Mouse (Mus musculus) neural tube, embryonic 12.5 days (tissue): ENCODE data around the gene Cyp20a1. TPM values are rescaled to one million over a fixed set of nuclear protein-coding genes. Genes with fewer than 3 reads are reported as not detected.

Source experiments
- ATAC-seq: fragments of 200-750 bp; cut with Nextera tagmentation; 2 replicates; pipeline ENCODE4 v1.8.0; 2017; ENCODE audit warnings: low read depth, mild to moderate bottlenecking, moderate TSS enrichment, moderate library complexity; ENCODE audit not compliant: low FRiP score
- H3K27ac ChIP-seq: fragments of 300-500 bp; sonication (generic); 2 replicates; pipeline ENCODE4 v1.5.1; 2016
- H3K27me3 ChIP-seq: fragments of 300-500 bp; sonication (generic); replicated peaks from 2 replicates; pipeline ENCODE4 v1.6.1; 2016; ENCODE audit warnings: mild to moderate bottlenecking
- H3K36me3 ChIP-seq: fragments of 300-500 bp; sonication (generic); 2 replicates; pipeline ENCODE4 v1.6.1; 2016; ENCODE audit warnings: mild to moderate bottlenecking
- H3K4me1 ChIP-seq: fragments of 300-500 bp; sonication (generic); 2 replicates; pipeline ENCODE4 v1.6.1; 2016
- H3K4me2 ChIP-seq: fragments of 300-500 bp; sonication (generic); replicated peaks from 2 replicates; pipeline ENCODE4 v1.6.1; 2016; ENCODE audit warnings: mild to moderate bottlenecking
- H3K4me3 ChIP-seq: fragments of 300-500 bp; sonication (generic); 2 replicates; pipeline ENCODE4 v1.5.1; 2016
- H3K9ac ChIP-seq: fragments of 300-500 bp; sonication (generic); 2 replicates; pipeline ENCODE4 v1.6.1; 2016; ENCODE audit warnings: mild to moderate bottlenecking
- H3K9me3 ChIP-seq: fragments of 300-500 bp; sonication (generic); 2 replicates; pipeline ENCODE4 v1.6.1; 2016; ENCODE audit warnings: mild to moderate bottlenecking
- WGBS: fragments of 180-500 bp; shearing (Covaris S2); methylation state at CpG from one replicate; pipeline ENCODE4 v1.1.7; 2016; 5-methylcytosine and 5-hydroxymethylcytosine counted together
- polyA plus RNA-seq: library from polyadenylated mRNA; unstranded; fragments of >200 nt; fragmentation: Nextera tagmentation; extraction: Ambion mirVana; gene quantifications from 2 replicates; pipeline ENCODE4 v1.2.1, GENCODE M21; 2016

Cyp20a1 gene
- polyA plus RNA-seq, 1 experiment from 2014 or later, result 27.1 TPM

GRCm38 (mm10) chr1:60409168-60409828 lies 66.2 kb downstream of the Cyp20a1 start, which contains the start of gene Abi2:
TSS of gene Abi2 (plus strand) at chr1:60409619.
- WGBS, result under 1% methylated on average over 61 of the region's 69 CpGs
- H3K9ac ChIP-seq, result peak within 1 kb of the TSS; percentile 92
- H3K4me1 ChIP-seq, result peaks cover 5% of the 10 kb centered on the region; the same call in 1 of the 2 replicates
- peak within 1 kb of the TSS; percentile 95 for H3K27ac ChIP-seq
- peak within 1 kb of the TSS; percentile 60 for H3K4me2 ChIP-seq
- peak within 1 kb of the TSS; percentile 88 for H3K4me3 ChIP-seq
- H3K36me3 ChIP-seq, result no peaks in the 10 kb centered on the region
- ATAC-seq, result peak; percentile 96
- no peaks in the 10 kb centered on the region for H3K27me3 ChIP-seq
- H3K9me3 ChIP-seq, result no peaks in the 10 kb centered on the region

- peak overlapping the region; percentile 60 for H3K4me2 ChIP-seq
- H3K27ac ChIP-seq, result peak overlapping the region; percentile 95
- no peaks in the 10 kb centered on the region for H3K36me3 ChIP-seq
- H3K4me3 ChIP-seq, result peak overlapping the region; percentile 88
- peaks cover 5% of the 10 kb centered on the region; the same call in 1 of the 2 replicates for H3K4me1 ChIP-seq
- peak overlapping the region; percentile 92 for H3K9ac ChIP-seq
- H3K27me3 ChIP-seq, result no peaks in the 10 kb centered on the region
- WGBS, result under 1% methylated on average over 53 of the region's 54 CpGs
- ATAC-seq, result peak; percentile 92
- H3K9me3 ChIP-seq, result no peaks in the 10 kb centered on the region
These were observed 67.0 kb downstream of the Cyp20a1 start for GRCm38 (mm10) chr1:60409928-60410817.

- Histone ChIP-seq H3K4me2 (no peak overlapping the region), H3K27me3 (no peaks in the 10 kb centered on the region), H3K9ac (no peak overlapping the region), H3K9me3 (no peaks in the 10 kb centered on the region), H3K4me3 (no peak overlapping the region), H3K4me1 (0 out of 2 replicates have a peak, but pooled peaks cover 1% of the 10 kb centered on the region), H3K27ac (no peak overlapping the region), H3K36me3 (no peaks in the 10 kb centered on the region)
- 77% methylated on average over 3 of the region's 3 CpGs for WGBS
- no peak for ATAC-seq
These were observed 73.6 kb downstream of the Cyp20a1 start for GRCm38 (mm10) chr1:60416724-60417123.

- Histone ChIP-seq H3K27me3 (no peaks in the 10 kb centered on the region), H3K9me3 (no peaks in the 10 kb centered on the region), H3K36me3 (0 out of 2 replicates have a peak, but pooled peaks cover 2% of the 10 kb centered on the region), H3K4me1 (no peaks in the 10 kb centered on the region), H3K27ac (no peak overlapping the region), H3K9ac (no peak overlapping the region), H3K4me3 (no peak overlapping the region), H3K4me2 (no peak overlapping the region)
- no peak for ATAC-seq
- 91% methylated on average over 1 of the region's 1 CpGs for WGBS
These were observed 80.8 kb downstream of the Cyp20a1 start for GRCm38 (mm10) chr1:60423882-60424281.

GRCm38 (mm10) chr1:60428341-60428740 lies 85.2 kb downstream of the Cyp20a1 start:
- no peak overlapping the region for H3K27ac ChIP-seq
- H3K9me3 ChIP-seq, result no peaks in the 10 kb centered on the region
- peaks cover 5% of the 10 kb centered on the region; the same call in 1 of the 2 replicates for H3K4me1 ChIP-seq
- 0 out of 2 replicates have a peak, but pooled peaks cover 2% of the 10 kb centered on the region for H3K36me3 ChIP-seq
- H3K4me2 ChIP-seq, result no peak overlapping the region
- 92% methylated on average over 2 of the region's 2 CpGs for WGBS
- no peaks in the 10 kb centered on the region for H3K27me3 ChIP-seq
- no peak overlapping the region for H3K9ac ChIP-seq
- ATAC-seq, result no peak
- no peak overlapping the region for H3K4me3 ChIP-seq

GRCm38 (mm10) chr1:60428932-60429331 lies 85.8 kb downstream of the Cyp20a1 start:
- H3K27me3 ChIP-seq, result no peaks in the 10 kb centered on the region
- H3K4me3 ChIP-seq, result no peak overlapping the region
- H3K27ac ChIP-seq, result no peak overlapping the region
- H3K9ac ChIP-seq, result no peak overlapping the region
- WGBS, result 72% methylated on average over 2 of the region's 2 CpGs
- ATAC-seq, result no peak
- no peak overlapping the region for H3K4me2 ChIP-seq
- no peaks in the 10 kb centered on the region for H3K9me3 ChIP-seq
- peaks cover 5% of the 10 kb centered on the region; the same call in 1 of the 2 replicates for H3K4me1 ChIP-seq
- H3K36me3 ChIP-seq, result 0 out of 2 replicates have a peak, but pooled peaks cover 2% of the 10 kb centered on the region

- no peak for ATAC-seq
- Histone ChIP-seq H3K4me3 (no peak overlapping the region), H3K9ac (no peak overlapping the region)
These were observed 88.4 kb downstream of the Cyp20a1 start for GRCm38 (mm10) chr1:60431531-60431930.

GRCm38 (mm10) chr1:60432497-60432896 lies 89.4 kb downstream of the Cyp20a1 start:
- Histone ChIP-seq H3K36me3 (peaks cover 2% of the 10 kb centered on the region; the same call in 1 of the 2 replicates), H3K4me2 (no peak overlapping the region), H3K9ac (no peak overlapping the region), H3K4me1 (peaks cover 5% of the 10 kb centered on the region; the same call in 1 of the 2 replicates), H3K27ac (no peak overlapping the region), H3K27me3 (no peaks in the 10 kb centered on the region), H3K9me3 (no peaks in the 10 kb centered on the region), H3K4me3 (no peak overlapping the region)
- no peak for ATAC-seq
- 10% methylated on average over 1 of the region's 1 CpGs for WGBS

More at GRCm38 (mm10) chr1:60431531-60431930, 88.4 kb downstream of the Cyp20a1 start:
- no peaks in the 10 kb centered on the region for H3K27me3 ChIP-seq
- H3K4me1 ChIP-seq, result peaks cover 5% of the 10 kb centered on the region; the same call in 1 of the 2 replicates
- 90% methylated on average over 5 of the region's 5 CpGs for WGBS
- no peak overlapping the region for H3K27ac ChIP-seq
- H3K36me3 ChIP-seq, result peaks cover 2% of the 10 kb centered on the region; the same call in 1 of the 2 replicates
- no peaks in the 10 kb centered on the region for H3K9me3 ChIP-seq
- H3K4me2 ChIP-seq, result no peak overlapping the region

Other genes with a start within 250 kb of the Cyp20a1 start
- 7.0 and 7.1 TPM in 2 replicates for gene Carf, start 245.1 kb upstream of the Cyp20a1 start, polyA plus RNA-seq
- gene Wdr12, start 244.7 kb upstream of the Cyp20a1 start, polyA plus RNA-seq, result 42.0 and 47.1 TPM in 2 replicates
- 9.0 and 9.9 TPM in 2 replicates for gene Nbeal1, start 162.7 kb upstream of the Cyp20a1 start, polyA plus RNA-seq
- gene Abi2, start 66.3 kb downstream of the Cyp20a1 start, polyA plus RNA-seq, result 60.5 and 66.7 TPM in 2 replicates
- gene Raph1, start 223.8 kb downstream of the Cyp20a1 start, polyA plus RNA-seq, result 23.3 and 27.8 TPM in 2 replicates